Mouse (Mus musculus): ENCODE measurements around the gene Adra2c. TPM values are rescaled to one million over a fixed set of nuclear protein-coding genes. Genes with fewer than 3 reads are reported as not detected.
A peak's percentile ranks its signal among the peaks of the same experiment; 100 is the strongest.

The Adra2c gene
- 10 to 100 TPM in 1 of 2 experiments, 1 to 10 TPM in 1; 6.5 to 12.0 TPM for total RNA-seq (2021)

- DNase-seq (ENCODE audit: extremely low spot score in 1 of 2, low spot score in 2 of 2): no peak
- intact Hi-C loops (cut with DNase I): no loop called here
Observed at GRCm38 (mm10) chr5:35278019-35278418, at the start of gene Adra2c. Gene Adra2c (plus strand): TSS chr5:35278319.

- intact Hi-C loops (cut with DNase I): no loop called here
- no peak for DNase-seq (ENCODE audit: extremely low spot score in 1 of 2, low spot score in 2 of 2)
Observed at GRCm38 (mm10) chr5:35233142-35233541, 45.0 kb upstream of the Adra2c start.

GRCm38 (mm10) chr5:35237757-35238156 is 40.4 kb upstream of the Adra2c start:
- intact Hi-C loops (cut with DNase I): no loop called here
- no peak for DNase-seq (ENCODE audit: extremely low spot score in 1 of 2, low spot score in 2 of 2)

GRCm38 (mm10) chr5:35238627-35239026 is 39.5 kb upstream of the Adra2c start:
- intact Hi-C loops (cut with DNase I): no loop called here
- DNase-seq (ENCODE audit: extremely low spot score in 1 of 2, low spot score in 2 of 2): no peak

- DNase-seq (ENCODE audit: extremely low spot score in 1 of 2, low spot score in 2 of 2): no peak
- intact Hi-C loops (cut with DNase I): no loop called here
Observed at GRCm38 (mm10) chr5:35241556-35241955, 36.6 kb upstream of the Adra2c start.

GRCm38 (mm10) chr5:35244204-35244603 is 33.9 kb upstream of the Adra2c start:
- intact Hi-C loops (cut with DNase I): no loop called here
- DNase-seq (ENCODE audit: extremely low spot score in 1 of 2, low spot score in 2 of 2): no peak

GRCm38 (mm10) chr5:35245555-35246273 is 32.4 kb upstream of the Adra2c start:
- intact Hi-C loops (cut with DNase I): no loop called here
- DNase-seq (ENCODE audit: extremely low spot score in 1 of 2, low spot score in 2 of 2): peak; percentile 21 to 73

- intact Hi-C loops (cut with DNase I): no loop called here
- no peak for DNase-seq (ENCODE audit: extremely low spot score in 1 of 2, low spot score in 2 of 2)
Observed at GRCm38 (mm10) chr5:35254964-35255716, 23.0 kb upstream of the Adra2c start.

GRCm38 (mm10) chr5:35263716-35264115 is 14.4 kb upstream of the Adra2c start:
- intact Hi-C loops (cut with DNase I): no loop called here
- no peak for DNase-seq (ENCODE audit: extremely low spot score in 1 of 2, low spot score in 2 of 2)

GRCm38 (mm10) chr5:35267486-35267885 is 10.6 kb upstream of the Adra2c start:
- DNase-seq (ENCODE audit: extremely low spot score in 1 of 2, low spot score in 2 of 2): no peak

GRCm38 (mm10) chr5:35275356-35275755 is 2.8 kb upstream of the Adra2c start:
- no peak for DNase-seq (ENCODE audit: extremely low spot score in 1 of 2, low spot score in 2 of 2)
- intact Hi-C loops (cut with DNase I): no loop called here

More at GRCm38 (mm10) chr5:35267486-35267885, 10.6 kb upstream of the Adra2c start:
- intact Hi-C loops (cut with DNase I): no loop called here

- intact Hi-C loops (cut with DNase I): no loop called here
Observed at GRCm38 (mm10) chr5:35278741-35279695, 899 bp downstream of the Adra2c start.

GRCm38 (mm10) chr5:35279696-35280001 is 1.5 kb downstream of the Adra2c start:
- intact Hi-C loops (cut with DNase I): loop anchor here (5.0 kb wide), 1 partner anchor 68 kb away; no protein-coding TSS in a partner anchor
- DNase-seq (ENCODE audit: extremely low spot score in 1 of 2, low spot score in 2 of 2): peak in 1 of 2 experiments; percentile 29

More at GRCm38 (mm10) chr5:35278741-35279695, 899 bp downstream of the Adra2c start:
- peak; percentile 11 to 60 for DNase-seq (ENCODE audit: extremely low spot score in 1 of 2, low spot score in 2 of 2)

- intact Hi-C loops (cut with DNase I): loop anchor here (5.0 kb wide), 1 partner anchor 67 kb away; no protein-coding TSS in a partner anchor
Observed at GRCm38 (mm10) chr5:35280002-35280782, 2.1 kb downstream of the Adra2c start.

GRCm38 (mm10) chr5:35280783-35281165 is 2.7 kb downstream of the Adra2c start:
- intact Hi-C loops (cut with DNase I): loop anchor here (5.0 kb wide), 1 partner anchor 67 kb away; no protein-coding TSS in a partner anchor
- DNase-seq (ENCODE audit: extremely low spot score in 1 of 2, low spot score in 2 of 2): no peak

More at GRCm38 (mm10) chr5:35280002-35280782, 2.1 kb downstream of the Adra2c start:
- peak; percentile 36 to 58 for DNase-seq (ENCODE audit: extremely low spot score in 1 of 2, low spot score in 2 of 2)

GRCm38 (mm10) chr5:35285281-35285680 is 7.2 kb downstream of the Adra2c start:
- no peak for DNase-seq (ENCODE audit: extremely low spot score in 1 of 2, low spot score in 2 of 2)
- intact Hi-C loops (cut with DNase I): no loop called here

- intact Hi-C loops (cut with DNase I): no loop called here
- DNase-seq (ENCODE audit: extremely low spot score in 1 of 2, low spot score in 2 of 2): no peak
Observed at GRCm38 (mm10) chr5:35286190-35286589, 8.1 kb downstream of the Adra2c start.

GRCm38 (mm10) chr5:35299621-35300020 is 21.5 kb downstream of the Adra2c start:
- DNase-seq (ENCODE audit: extremely low spot score in 1 of 2, low spot score in 2 of 2): no peak
- intact Hi-C loops (cut with DNase I): no loop called here
